Mouse (Mus musculus): ENCODE results near the gene Use1.

Gene Use1

DNA sequence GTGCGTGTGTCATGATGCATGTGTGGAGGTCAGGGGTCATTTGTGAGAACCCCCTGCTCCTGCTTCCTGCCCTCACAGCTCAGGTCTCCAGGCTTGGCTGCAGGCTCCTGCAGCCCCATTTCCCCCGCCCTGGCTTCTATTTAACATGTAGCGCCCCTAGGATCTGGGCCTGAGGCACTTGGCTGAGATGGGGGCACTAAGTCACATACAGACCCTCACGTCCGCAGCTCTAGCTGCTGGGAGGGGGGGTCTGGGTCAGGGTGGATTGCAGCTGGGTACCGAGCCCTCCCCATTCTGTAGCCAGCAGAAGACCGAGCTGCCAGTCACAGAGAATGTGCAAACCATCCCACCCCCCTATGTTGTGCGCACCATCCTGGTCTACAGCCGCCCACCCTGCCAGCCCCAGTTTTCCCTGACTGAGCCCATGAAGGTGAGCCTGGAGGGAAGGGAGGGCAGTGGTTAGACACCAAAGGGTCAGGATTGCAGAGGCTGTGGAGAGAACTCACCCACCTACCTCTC, 35.9 kb downstream of the Use1 start:
- no peak for DNase-seq (ENCODE audit: low spot score)

DNA sequence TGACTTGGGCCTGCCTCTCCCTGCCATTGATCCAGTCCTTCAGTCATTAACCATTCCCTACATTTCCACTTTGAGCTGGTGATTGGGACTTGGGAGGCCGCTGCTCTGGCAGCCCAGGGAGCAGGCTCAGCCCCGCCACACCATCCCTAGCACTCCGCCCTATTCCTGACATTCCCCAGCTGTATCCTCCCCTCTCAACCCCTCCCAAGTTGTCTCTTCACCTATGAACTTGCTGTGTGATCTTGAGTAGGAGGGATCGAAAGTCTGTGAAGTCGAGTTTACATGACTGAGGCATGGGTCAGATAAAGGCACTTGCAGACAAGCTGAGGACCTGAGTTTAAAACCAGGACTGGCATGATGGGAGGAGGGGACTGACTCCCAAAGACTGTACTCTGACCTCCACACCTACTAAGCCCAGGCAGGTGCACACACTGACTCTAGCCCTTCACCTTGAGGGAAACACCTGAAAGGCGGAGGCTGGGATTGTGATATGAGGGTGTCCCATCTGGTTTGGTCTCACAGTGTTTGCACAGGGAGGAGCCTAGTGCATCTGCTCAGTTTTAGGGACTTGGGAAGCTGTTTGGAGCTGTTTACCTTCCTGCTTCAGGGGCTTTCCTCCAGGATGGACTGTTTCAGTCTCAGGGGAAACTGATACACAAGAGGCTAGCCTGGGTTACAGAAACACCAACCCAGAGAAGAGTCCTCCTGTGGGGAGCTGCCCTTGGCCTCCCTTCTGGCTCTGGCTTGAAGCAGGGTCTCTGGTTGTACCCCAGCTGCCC, 36.6 kb downstream of the Use1 start:
- no peak for DNase-seq (ENCODE audit: low spot score)

DNA sequence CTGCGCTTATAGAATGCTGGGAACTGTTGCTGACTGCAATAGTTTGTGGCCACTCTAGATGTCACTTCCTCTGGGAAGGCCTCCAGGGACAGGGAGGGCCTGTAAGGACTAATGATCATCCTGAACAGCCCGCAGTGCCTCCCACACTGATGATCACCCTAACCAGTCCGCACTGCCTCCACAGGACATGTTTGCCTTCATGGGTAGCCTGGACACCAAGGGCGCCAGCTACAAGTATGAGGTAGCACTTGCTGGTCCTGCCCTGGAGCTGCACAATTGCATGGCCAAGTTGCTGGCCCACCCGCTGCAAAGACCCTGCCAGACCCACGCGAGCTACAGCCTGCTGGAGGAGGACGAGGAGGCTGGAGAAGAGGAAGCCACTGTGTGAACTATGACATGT, 37.4 kb downstream of the Use1 start:
- DNase-seq (ENCODE audit: low spot score), result no peak

DNA sequence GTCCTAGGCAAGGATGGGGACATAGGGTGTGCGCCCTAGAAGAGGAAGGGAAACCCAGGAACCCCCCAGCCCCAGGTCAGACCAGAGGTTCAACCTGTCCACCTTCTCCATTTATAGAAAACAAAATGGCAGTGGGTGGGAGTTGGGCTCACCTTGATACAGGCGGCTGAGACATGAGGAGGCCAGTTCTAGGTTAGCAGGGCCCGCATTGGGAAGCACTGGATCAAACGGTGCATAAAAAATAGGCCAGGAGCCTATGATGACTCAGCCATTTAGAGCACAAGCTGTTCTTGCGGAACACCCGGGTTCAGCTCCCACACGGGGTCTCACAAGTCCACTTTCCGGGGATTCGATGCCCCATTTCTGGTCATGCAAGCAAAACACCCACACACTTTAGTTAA, 38.3 kb downstream of the Use1 start:
- no peak for DNase-seq (ENCODE audit: low spot score)

DNA sequence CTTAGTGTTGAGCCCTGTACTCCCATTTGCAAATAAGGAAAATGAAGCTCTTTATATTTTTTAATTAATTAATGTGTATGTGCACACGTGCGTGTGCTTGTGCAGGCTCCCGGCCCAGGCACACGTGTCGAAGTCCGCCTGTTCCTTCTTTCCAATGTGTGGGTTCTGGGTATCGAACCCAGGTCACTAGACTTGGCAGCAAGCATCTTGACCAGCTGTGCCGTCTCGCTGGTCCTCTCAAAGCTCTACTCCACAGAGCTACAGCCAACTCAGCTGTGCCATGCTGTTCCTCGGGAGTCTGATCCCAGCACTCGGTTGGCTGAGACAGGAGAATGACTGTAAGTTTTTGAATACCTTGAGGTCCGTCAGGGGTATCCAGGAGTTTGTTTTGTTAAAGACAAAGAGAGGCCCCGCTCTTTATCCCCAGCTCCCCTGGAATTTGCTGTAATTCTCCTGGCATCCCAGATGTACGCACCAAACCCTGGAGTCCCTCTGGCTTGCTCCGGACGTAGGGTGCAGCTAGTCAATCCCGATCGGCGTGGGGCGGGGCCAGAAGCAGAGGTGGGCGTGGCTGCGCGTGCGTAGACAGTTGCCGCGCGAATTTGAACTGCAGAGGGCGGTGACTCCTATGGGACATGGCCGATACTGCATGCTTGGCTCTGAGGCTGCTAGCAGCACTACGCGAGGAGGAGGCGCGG, 38.9 kb downstream of the Use1 start, which contains the start of gene Ankle1:
Gene Ankle1, plus strand, starts transcription at position 610 of the 698 bp plus-strand sequence.
- peak; percentile 84 for DNase-seq (ENCODE audit: low spot score)

- no peak for DNase-seq (ENCODE audit: low spot score)
Observed at GRCm38 (mm10) chr8:71406099-71407015, 39.7 kb downstream of the Use1 start.

- DNase-seq (ENCODE audit: low spot score), result no peak
Observed at GRCm38 (mm10) chr8:71407441-71407840, 40.8 kb downstream of the Use1 start.

DNA sequence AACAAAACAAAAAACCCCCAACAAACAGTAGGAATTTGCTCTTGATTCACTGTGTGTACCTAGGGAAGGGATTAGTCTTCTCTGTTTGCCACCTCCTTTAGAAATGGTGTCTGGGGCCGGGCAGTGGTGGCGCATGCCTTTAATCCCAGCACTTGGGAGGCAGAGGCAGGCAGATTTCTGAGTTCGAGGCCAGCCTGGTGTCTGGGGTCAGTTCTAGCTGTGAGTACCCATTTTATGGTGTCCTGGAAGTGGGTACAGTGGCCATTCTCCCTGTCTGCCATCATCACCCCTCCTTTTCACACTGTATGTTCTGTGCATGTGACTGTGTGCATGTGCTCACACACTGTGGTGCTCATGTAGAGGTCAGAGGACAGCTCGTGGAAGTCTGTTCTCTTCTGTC, 41.6 kb downstream of the Use1 start:
- no peak for DNase-seq (ENCODE audit: low spot score)

GRCm38 (mm10) chr8:71411535-71412273, 45.1 kb downstream of the Use1 start:
- no peak for DNase-seq (ENCODE audit: low spot score)
